Mouse (Mus musculus) limb, embryonic 13.5 days (tissue): ENCODE results near the gene Fbxl20. TPM values are rescaled to one million over a fixed set of nuclear protein-coding genes. Genes with fewer than 3 reads are reported as not detected.

Experiments used
- ATAC-seq: fragments of 200-750 bp; cut with Nextera tagmentation; 2 replicates; pipeline ENCODE4 v1.8.0; 2017; ENCODE audit warnings: low read depth, moderate number of reproducible peaks, moderate TSS enrichment; ENCODE audit not compliant: low FRiP score
- H3K27ac ChIP-seq: fragments of 300-500 bp; sonication (generic); 2 replicates; pipeline ENCODE4 v1.5.1; 2015; ENCODE audit warnings: inconsistent platforms, mild to moderate bottlenecking, moderate library complexity
- H3K27me3 ChIP-seq: fragments of 300-500 bp; sonication (generic); 2 replicates; pipeline ENCODE4 v1.6.1; 2015; ENCODE audit warnings: mild to moderate bottlenecking, inconsistent platforms
- H3K36me3 ChIP-seq: fragments of 300-500 bp; sonication (generic); 2 replicates; pipeline ENCODE4 v1.6.1; 2015; ENCODE audit warnings: inconsistent platforms, mild to moderate bottlenecking, moderate library complexity
- H3K4me1 ChIP-seq: fragments of 300-500 bp; sonication (generic); 2 replicates; pipeline ENCODE4 v1.6.1; 2015; ENCODE audit warnings: inconsistent platforms
- H3K4me2 ChIP-seq: fragments of 300-500 bp; sonication (generic); replicated peaks from 2 replicates; pipeline ENCODE4 v1.6.1; 2015; ENCODE audit warnings: inconsistent platforms, mild to moderate bottlenecking, moderate library complexity
- H3K4me3 ChIP-seq: fragments of 300-500 bp; sonication (generic); 2 replicates; pipeline ENCODE4 v1.5.1; 2015; ENCODE audit warnings: moderate library complexity, mild to moderate bottlenecking, inconsistent platforms
- H3K9ac ChIP-seq: fragments of 300-500 bp; sonication (generic); 2 replicates; pipeline ENCODE4 v1.6.1; 2015; ENCODE audit warnings: mild to moderate bottlenecking, inconsistent platforms
- H3K9me3 ChIP-seq: fragments of 300-500 bp; sonication (generic); 2 replicates; pipeline ENCODE4 v1.6.1; 2016; ENCODE audit warnings: inconsistent platforms
- WGBS: fragments of 180-500 bp; shearing (Covaris S2); methylation state at CpG from one replicate; pipeline ENCODE4 v1.1.7; 2015; 5-methylcytosine and 5-hydroxymethylcytosine counted together
- polyA plus RNA-seq: library from polyadenylated mRNA; unstranded; fragments of >200 nt; fragmentation: Nextera tagmentation; extraction: Ambion mirVana; gene quantifications from 2 replicates; pipeline ENCODE4 v1.2.1, GENCODE M21; 2015

Gene Fbxl20
- polyA plus RNA-seq, 1 experiment from 2014 or later, result 28.4 TPM

DNA sequence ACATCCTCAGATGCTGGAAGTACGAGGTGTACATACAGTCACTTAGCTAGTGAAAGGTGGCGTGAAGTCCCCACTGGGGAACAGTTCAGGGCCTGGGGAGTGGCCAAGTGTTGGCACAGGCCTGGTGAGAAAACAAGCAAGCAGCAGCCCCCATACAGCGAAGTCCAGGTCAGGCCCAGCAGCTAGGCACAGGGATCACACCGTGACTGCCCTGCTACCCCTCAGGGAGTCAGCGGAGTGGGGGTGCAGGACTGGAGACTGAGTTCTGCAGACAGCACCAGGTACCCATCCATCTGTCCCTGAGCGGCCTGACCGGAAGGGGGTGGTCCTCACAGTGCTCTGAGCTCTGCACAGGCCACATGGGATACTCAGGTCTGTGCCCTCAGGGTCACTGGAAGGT lies 67.5 kb downstream of the Fbxl20 start:
- WGBS, result 80% methylated on average over 7 of the region's 7 CpGs
- no peak overlapping the region for H3K4me3 ChIP-seq
- peaks cover 34% of the 10 kb centered on the region for H3K36me3 ChIP-seq
- no peak overlapping the region for H3K27ac ChIP-seq
- no peaks in the 10 kb centered on the region for H3K9me3 ChIP-seq
- H3K4me2 ChIP-seq, result no peak overlapping the region
- no peaks in the 10 kb centered on the region for H3K4me1 ChIP-seq
- no peak for ATAC-seq
- no peaks in the 10 kb centered on the region for H3K27me3 ChIP-seq
- no peak overlapping the region for H3K9ac ChIP-seq

DNA sequence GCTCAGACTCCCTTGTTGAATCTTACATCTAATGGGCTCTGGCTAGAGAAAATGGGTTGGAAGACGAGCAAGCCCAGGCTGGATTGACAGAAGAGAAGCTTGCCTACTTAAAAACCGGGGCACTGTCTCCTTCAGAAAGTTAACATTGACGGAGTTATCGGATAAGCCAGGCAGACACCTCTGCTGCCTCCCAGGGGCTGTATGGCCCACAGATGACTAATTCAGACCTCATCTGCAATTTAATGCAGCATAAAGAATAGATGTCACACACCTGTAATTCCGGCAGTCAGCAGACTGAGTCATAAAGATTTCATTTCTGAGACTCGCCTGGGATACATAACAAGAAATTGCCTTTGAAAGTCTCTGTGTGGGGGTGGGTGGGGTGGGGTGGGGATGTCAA lies 69.8 kb downstream of the Fbxl20 start:
- Histone ChIP-seq H3K4me1 (no peaks in the 10 kb centered on the region), H3K4me3 (no peak overlapping the region), H3K4me2 (no peak overlapping the region), H3K9me3 (no peaks in the 10 kb centered on the region), H3K27me3 (no peaks in the 10 kb centered on the region), H3K36me3 (peaks cover 14% of the 10 kb centered on the region), H3K9ac (no peak overlapping the region), H3K27ac (no peak overlapping the region)
- ATAC-seq, result no peak
- 84% methylated on average over 6 of the region's 6 CpGs for WGBS

DNA sequence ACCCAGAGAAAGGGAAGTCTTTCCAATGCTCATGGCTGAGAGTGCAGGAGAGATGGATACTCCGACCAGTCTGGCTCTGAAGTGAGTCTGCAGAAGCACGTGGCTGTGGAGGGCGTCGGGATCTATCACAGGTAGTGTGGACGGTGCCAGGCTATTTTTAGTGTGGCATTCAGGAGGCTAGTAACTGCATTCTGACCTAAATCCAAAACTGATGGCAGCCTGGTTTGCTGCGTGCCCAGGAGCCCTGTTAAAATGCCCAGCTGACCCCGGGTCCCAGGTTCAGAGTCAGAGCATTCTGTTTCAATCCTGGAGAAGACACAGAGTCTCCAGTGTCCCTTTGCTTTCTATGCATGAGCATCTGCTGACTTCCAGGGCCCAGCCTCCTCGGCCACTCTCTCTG lies 73.1 kb downstream of the Fbxl20 start:
- H3K9ac ChIP-seq, result no peak overlapping the region
- no peak overlapping the region for H3K4me2 ChIP-seq
- no peaks in the 10 kb centered on the region for H3K27me3 ChIP-seq
- H3K4me1 ChIP-seq, result peaks cover 2% of the 10 kb centered on the region; the same call in 1 of the 2 replicates
- WGBS, result 80% methylated on average over 8 of the region's 8 CpGs
- no peak overlapping the region for H3K27ac ChIP-seq
- H3K9me3 ChIP-seq, result no peaks in the 10 kb centered on the region
- H3K4me3 ChIP-seq, result no peak overlapping the region
- no peak for ATAC-seq
- peaks cover 7% of the 10 kb centered on the region for H3K36me3 ChIP-seq

DNA sequence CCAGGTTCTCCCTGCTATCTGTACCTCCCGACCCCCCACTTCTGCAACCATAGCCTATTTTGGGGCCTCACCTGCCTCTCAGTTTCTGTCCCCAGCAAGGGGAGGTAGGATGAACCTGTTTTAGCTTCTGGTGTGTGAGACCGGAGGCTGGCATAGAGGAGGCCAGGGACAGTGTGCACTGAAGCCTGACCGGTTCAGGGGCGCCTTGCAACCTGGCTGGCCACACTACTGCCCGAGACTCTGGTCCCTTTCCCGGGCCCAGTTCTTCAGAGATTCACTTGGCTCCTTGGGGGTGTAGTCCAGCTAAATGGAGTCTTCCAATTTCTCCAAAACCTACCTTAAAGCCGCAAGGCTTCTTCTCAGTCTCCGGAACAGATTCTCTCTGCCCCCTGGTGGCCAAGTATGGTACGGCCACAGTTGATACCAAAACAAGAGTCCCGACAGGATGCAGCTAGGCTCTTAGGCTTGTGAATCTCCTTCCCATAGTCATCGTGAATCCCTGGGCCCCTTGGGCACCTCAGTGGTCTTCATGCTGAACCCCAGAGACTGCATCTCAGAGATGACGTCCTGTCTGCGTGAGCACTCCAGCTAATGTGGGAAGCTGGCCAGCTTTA lies 74.9 kb downstream of the Fbxl20 start:
- 25% methylated on average over 13 of the region's 13 CpGs for WGBS
- Histone ChIP-seq H3K9me3 (no peaks in the 10 kb centered on the region), H3K27ac (no peak overlapping the region), H3K4me1 (peaks cover 2% of the 10 kb centered on the region; the same call in 1 of the 2 replicates), H3K27me3 (no peaks in the 10 kb centered on the region), H3K36me3 (no peaks in the 10 kb centered on the region), H3K4me2 (peak overlapping the region; percentile 41; the same call in 1 of the 2 replicates), H3K4me3 (no peak overlapping the region), H3K9ac (0 out of 2 replicates have a peak overlapping the region, but pooled peaks have one; percentile 36)
- no peak; the same call in 1 of the 2 replicates for ATAC-seq

DNA sequence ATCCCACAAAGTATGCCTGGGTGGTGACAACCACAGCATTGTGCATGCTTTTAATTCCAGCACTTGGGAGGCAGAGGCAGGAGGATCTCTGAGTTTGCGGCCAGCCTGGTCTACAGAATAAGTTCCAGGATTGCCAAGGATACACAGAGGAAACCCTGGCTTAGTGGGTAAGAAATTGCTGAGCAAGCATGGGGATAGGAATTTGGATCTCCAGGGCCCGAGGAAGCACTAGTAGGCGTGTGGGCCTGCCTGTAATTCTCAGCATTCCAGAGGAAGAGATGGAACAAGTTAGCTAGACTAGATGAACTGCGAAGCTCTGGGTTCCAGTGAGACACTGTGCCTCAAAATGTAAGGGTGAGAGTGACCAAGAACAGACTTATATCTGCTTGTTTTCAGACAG lies 76.8 kb downstream of the Fbxl20 start:
- no peaks in the 10 kb centered on the region for H3K36me3 ChIP-seq
- H3K4me1 ChIP-seq, result peaks cover 2% of the 10 kb centered on the region; the same call in 1 of the 2 replicates
- H3K27ac ChIP-seq, result no peak overlapping the region
- no peak overlapping the region for H3K9ac ChIP-seq
- ATAC-seq, result no peak
- no peaks in the 10 kb centered on the region for H3K9me3 ChIP-seq
- no peak overlapping the region for H3K4me3 ChIP-seq
- 89% methylated on average over 4 of the region's 4 CpGs for WGBS
- H3K27me3 ChIP-seq, result no peaks in the 10 kb centered on the region
- no peak overlapping the region for H3K4me2 ChIP-seq

DNA sequence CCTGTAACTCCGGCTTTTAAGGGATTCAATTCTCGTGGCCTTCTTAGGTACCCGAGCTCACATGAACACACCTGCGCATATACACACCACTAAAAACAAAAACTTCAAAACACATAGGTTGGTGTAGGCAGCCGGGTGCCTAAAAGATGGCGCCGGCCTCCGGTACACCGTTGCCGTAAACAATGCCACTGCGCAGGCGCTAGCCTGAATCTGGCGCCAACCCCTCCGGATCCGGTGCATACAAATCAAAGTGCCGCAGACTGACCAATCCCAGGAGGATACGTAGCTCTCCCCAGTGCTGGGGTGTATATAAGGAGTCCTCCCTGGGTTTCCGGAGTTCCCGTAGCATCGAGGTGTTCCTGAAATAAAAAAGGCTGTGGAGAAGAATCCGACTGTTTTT lies 82.9 kb downstream of the Fbxl20 start:
- WGBS, result 92% methylated on average over 21 of the region's 21 CpGs
- Histone ChIP-seq H3K4me2 (no peak overlapping the region), H3K9me3 (peaks cover 10% of the 10 kb centered on the region; the same call in 1 of the 2 replicates), H3K4me1 (0 out of 2 replicates have a peak, but pooled peaks cover 8% of the 10 kb centered on the region), H3K4me3 (no peak overlapping the region), H3K9ac (no peak overlapping the region), H3K36me3 (no peaks in the 10 kb centered on the region), H3K27me3 (no peaks in the 10 kb centered on the region), H3K27ac (no peak overlapping the region)
- ATAC-seq, result no peak

DNA sequence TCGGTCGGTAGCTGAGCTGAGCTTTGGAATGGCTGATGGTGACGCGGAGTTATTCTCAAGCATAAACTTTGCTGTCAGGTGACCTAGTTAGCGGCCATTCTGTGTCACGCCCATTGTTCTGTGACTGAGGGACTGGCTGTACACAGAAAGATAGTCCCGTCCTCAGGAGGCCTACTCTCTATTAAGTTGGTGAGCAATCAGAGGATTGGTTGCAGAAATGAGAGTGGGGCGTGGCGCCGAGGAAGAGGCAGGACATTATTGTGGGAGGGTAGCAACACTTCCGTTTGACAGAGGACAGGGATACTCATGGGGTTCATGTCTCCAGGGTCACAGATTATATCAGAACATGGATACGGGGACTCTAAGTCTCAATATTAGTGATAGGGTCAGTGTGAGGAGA lies 84.0 kb downstream of the Fbxl20 start:
- H3K9me3 ChIP-seq, result peaks cover 10% of the 10 kb centered on the region; the same call in 1 of the 2 replicates
- no peak overlapping the region for H3K9ac ChIP-seq
- no peaks in the 10 kb centered on the region for H3K36me3 ChIP-seq
- H3K27ac ChIP-seq, result no peak overlapping the region
- no peaks in the 10 kb centered on the region for H3K27me3 ChIP-seq
- H3K4me3 ChIP-seq, result no peak overlapping the region
- H3K4me2 ChIP-seq, result no peak overlapping the region
- ATAC-seq, result no peak
- 0 out of 2 replicates have a peak, but pooled peaks cover 8% of the 10 kb centered on the region for H3K4me1 ChIP-seq
- 92% methylated on average over 12 of the region's 12 CpGs for WGBS

DNA sequence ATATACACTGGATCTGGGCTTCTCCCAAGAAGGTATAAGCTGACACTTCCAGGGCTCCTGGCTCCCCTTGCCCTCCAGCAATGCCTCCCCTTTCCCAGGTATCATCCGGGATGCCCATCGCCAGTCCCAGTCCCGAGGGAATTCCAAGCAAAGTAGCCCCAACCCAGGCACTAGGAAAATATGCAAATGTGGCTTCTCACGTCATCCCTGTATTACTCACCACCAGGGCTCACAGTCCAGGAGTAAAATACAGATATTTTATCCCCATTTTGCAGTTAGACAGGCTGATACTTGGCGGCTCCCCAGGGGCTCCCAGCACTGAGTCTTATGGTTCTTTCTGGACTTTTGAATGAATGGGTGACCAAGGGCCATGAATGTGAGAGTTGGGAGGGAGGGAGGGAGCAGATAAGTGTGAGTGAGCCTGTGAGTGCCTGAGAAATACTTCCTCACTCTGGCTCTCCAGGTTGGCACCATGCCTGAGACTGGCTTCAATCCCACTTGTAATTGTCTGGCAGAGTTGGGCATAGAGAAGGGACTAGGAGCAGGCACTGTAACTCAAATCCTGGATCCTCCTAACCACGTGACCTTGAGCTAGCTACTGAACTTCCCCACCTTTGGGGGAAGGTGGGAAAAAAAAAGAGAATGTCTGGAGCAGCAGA lies 88.2 kb downstream of the Fbxl20 start:
- Histone ChIP-seq H3K36me3 (no peaks in the 10 kb centered on the region), H3K9ac (no peak overlapping the region), H3K9me3 (peaks cover 4% of the 10 kb centered on the region; the same call in 1 of the 2 replicates), H3K27ac (no peak overlapping the region), H3K4me2 (no peak overlapping the region), H3K4me3 (no peak overlapping the region), H3K4me1 (peaks cover 10% of the 10 kb centered on the region; the same call in 1 of the 2 replicates), H3K27me3 (no peaks in the 10 kb centered on the region)
- no peak for ATAC-seq
- WGBS, result 62% methylated on average over 6 of the region's 6 CpGs

DNA sequence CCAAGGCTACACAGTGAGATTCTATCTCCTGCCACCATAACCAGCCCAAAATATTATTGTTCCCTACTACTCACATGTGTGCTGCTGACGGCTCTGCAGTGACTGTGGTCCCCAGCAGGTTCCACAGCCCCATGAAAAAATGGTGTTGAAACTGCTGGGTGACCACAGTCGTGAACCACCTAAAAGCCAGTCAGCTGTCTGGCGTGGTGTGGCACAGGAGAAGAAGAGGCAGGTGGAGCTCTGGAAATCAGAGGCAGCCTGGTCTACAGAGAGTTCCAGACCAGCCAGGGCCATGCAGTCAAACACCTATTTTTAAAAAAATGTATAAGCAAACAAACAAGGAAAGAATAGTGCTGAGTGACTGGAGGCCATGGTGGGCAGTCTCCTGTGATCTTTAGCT lies 88.8 kb downstream of the Fbxl20 start:
- 73% methylated on average over 3 of the region's 3 CpGs for WGBS
- no peak overlapping the region for H3K4me2 ChIP-seq
- H3K27ac ChIP-seq, result no peak overlapping the region
- H3K9ac ChIP-seq, result no peak overlapping the region
- H3K36me3 ChIP-seq, result no peaks in the 10 kb centered on the region
- H3K4me3 ChIP-seq, result no peak overlapping the region
- peaks cover 12% of the 10 kb centered on the region; the same call in 1 of the 2 replicates for H3K4me1 ChIP-seq
- peaks cover 3% of the 10 kb centered on the region; the same call in 1 of the 2 replicates for H3K27me3 ChIP-seq
- no peaks in the 10 kb centered on the region for H3K9me3 ChIP-seq
- ATAC-seq, result no peak

DNA sequence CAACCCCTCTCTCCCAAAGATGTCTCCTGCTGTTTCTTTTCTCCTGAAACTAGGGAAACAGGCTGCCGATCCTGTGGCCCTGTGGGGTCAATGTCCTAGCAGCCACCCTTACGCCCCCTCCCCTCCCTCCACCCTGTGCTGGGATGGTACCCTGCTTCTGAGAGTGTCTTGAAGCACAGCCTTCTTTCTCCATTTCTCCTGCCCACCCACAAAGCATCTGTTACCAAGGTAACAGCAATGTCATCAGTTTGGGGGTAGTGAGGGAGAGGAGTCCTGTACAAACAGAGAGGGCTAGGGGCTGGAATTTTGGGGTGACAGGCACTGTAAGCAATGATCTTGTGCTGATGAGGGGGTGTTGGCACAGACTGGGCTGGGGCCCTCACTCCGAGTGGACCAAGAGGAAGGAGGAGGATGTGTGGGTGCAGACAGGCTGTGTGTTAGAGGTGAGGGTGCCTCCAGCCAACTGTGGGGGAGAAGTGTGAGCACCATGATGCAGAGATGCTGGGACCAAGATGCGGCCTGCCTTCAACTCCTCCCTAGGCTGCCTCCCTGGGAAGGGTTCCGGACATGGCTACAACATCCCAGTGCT lies 90.0 kb downstream of the Fbxl20 start:
- peaks cover 8% of the 10 kb centered on the region; the same call in 1 of the 2 replicates for H3K4me1 ChIP-seq
- ATAC-seq, result no peak
- H3K36me3 ChIP-seq, result no peaks in the 10 kb centered on the region
- 79% methylated on average over 5 of the region's 5 CpGs for WGBS
- no peak overlapping the region for H3K27ac ChIP-seq
- no peaks in the 10 kb centered on the region for H3K9me3 ChIP-seq
- H3K4me3 ChIP-seq, result no peak overlapping the region
- no peak overlapping the region for H3K9ac ChIP-seq
- H3K27me3 ChIP-seq, result peaks cover 11% of the 10 kb centered on the region; the same call in 1 of the 2 replicates
- no peak overlapping the region for H3K4me2 ChIP-seq

DNA sequence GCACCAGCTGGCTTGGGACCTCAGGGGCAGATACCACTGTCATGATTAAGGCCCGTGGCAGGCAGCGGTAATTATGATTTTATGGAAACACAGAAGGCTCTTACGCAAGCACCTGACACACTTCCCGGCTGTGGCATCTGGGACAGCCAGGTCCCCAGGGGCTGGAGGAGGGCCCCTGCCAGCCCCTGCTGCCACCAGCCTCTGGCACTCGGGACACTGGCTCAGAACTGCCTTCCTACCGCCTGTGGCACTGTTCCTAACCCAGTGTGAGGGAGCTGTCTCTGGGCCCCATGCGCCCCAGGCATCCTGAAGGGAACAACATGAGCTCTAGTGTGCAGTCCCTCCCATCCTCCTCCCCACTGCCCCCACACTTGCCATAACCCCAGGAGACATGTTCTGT lies 90.5 kb downstream of the Fbxl20 start:
- no peak overlapping the region for H3K4me3 ChIP-seq
- H3K36me3 ChIP-seq, result no peaks in the 10 kb centered on the region
- no peak overlapping the region for H3K4me2 ChIP-seq
- peaks cover 14% of the 10 kb centered on the region; the same call in 1 of the 2 replicates for H3K27me3 ChIP-seq
- no peaks in the 10 kb centered on the region for H3K9me3 ChIP-seq
- H3K27ac ChIP-seq, result no peak overlapping the region
- H3K4me1 ChIP-seq, result peaks cover 4% of the 10 kb centered on the region; the same call in 1 of the 2 replicates
- WGBS, result 61% methylated on average over 7 of the region's 7 CpGs
- no peak for ATAC-seq
- no peak overlapping the region for H3K9ac ChIP-seq

DNA sequence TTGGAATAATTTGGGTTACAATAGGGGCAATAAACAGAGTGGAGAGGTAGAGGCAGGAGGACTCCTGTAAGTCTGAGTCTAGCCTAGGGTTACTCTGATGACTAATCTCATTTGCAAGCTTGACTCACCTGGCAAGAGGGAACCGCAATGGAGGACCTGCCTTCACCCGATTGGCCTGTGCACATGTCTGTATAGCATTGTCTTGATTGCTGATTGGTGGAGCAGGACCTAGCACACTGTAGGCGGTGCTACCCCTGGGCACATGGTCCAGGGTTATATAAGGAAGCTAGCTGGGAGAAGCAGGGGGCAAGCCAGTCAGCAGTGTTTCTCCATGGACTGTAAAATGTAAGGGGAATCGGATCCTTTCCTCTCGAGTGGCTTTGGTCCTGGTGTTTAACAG lies 92.2 kb downstream of the Fbxl20 start:
- no peak for ATAC-seq
- Histone ChIP-seq H3K4me3 (no peak overlapping the region), H3K4me1 (peaks cover 4% of the 10 kb centered on the region), H3K9ac (no peak overlapping the region), H3K9me3 (no peaks in the 10 kb centered on the region), H3K4me2 (no peak overlapping the region), H3K36me3 (no peaks in the 10 kb centered on the region), H3K27me3 (peaks cover 28% of the 10 kb centered on the region), H3K27ac (no peak overlapping the region)
- 79% methylated on average over 5 of the region's 5 CpGs for WGBS
